Mouse (Mus musculus) gonadal fat pad, adult 2 months (tissue): Measurements from ENCODE around the gene Smad1. TPM values are rescaled to one million over a fixed set of nuclear protein-coding genes. Genes with fewer than 3 reads are reported as not detected.
"Not testable (repeated sequence)": the region's sequence is repeated elsewhere in the genome, so short reads cannot be mapped to it uniquely, and the experiment has no call there.

Source experiments
- DNase-seq: peaks from one replicate; pipeline ENCODE4 v3.0.0-alpha.2; 2012; ENCODE audit warnings: low read depth
- polyA plus RNA-seq: library from polyadenylated mRNA; depleted of rRNA; stranded (reverse); fragments of >200 nt; gene quantifications from 2 replicates; pipeline ENCODE4 v1.2.3, GENCODE M21; 2012; rRNA removed

Gene Smad1
- polyA plus RNA-seq, result 35.7 and 39.8 TPM in 2 replicates

- no peak for DNase-seq
Observed at GRCm38 (mm10) chr8:79398994-79399650, at the start of gene Smad1. Smad1 (minus strand) TSS chr8:79399518.

GRCm38 (mm10) chr8:79447260-79447853 is 48.0 kb upstream of the Smad1 start:
- no peak for DNase-seq

GRCm38 (mm10) chr8:79443460-79444098 is 44.3 kb upstream of the Smad1 start:
- no peak for DNase-seq

- peak; percentile 85 for DNase-seq
Observed at GRCm38 (mm10) chr8:79433953-79434500, 34.7 kb upstream of the Smad1 start.

- no peak for DNase-seq
Observed at GRCm38 (mm10) chr8:79414907-79415306, 15.6 kb upstream of the Smad1 start.

GRCm38 (mm10) chr8:79410501-79410900 is 11.2 kb upstream of the Smad1 start:
- DNase-seq, result no peak

GRCm38 (mm10) chr8:79407356-79407755 is 8.0 kb upstream of the Smad1 start:
- DNase-seq, result not testable (repeated sequence)

GRCm38 (mm10) chr8:79404895-79405557 is 5.7 kb upstream of the Smad1 start:
- DNase-seq, result no peak

GRCm38 (mm10) chr8:79400671-79401070 is 1.4 kb upstream of the Smad1 start:
- DNase-seq, result no peak

- no peak for DNase-seq
Observed at GRCm38 (mm10) chr8:79398251-79398981, 902 bp downstream of the Smad1 start.

- no peak for DNase-seq
Observed at GRCm38 (mm10) chr8:79397705-79398250, 1.5 kb downstream of the Smad1 start.

GRCm38 (mm10) chr8:79396911-79397310 is 2.4 kb downstream of the Smad1 start:
- DNase-seq, result no peak

GRCm38 (mm10) chr8:79394009-79394408 is 5.3 kb downstream of the Smad1 start:
- DNase-seq, result no peak

- DNase-seq, result no peak
Observed at GRCm38 (mm10) chr8:79393215-79393614, 6.1 kb downstream of the Smad1 start.

GRCm38 (mm10) chr8:79392649-79393048 is 6.7 kb downstream of the Smad1 start:
- DNase-seq, result no peak

- no peak for DNase-seq
Observed at GRCm38 (mm10) chr8:79391454-79391853, 7.9 kb downstream of the Smad1 start.

- DNase-seq, result no peak
Observed at GRCm38 (mm10) chr8:79389074-79389786, 10.1 kb downstream of the Smad1 start.

GRCm38 (mm10) chr8:79386831-79387230 is 12.5 kb downstream of the Smad1 start:
- peak; percentile 96 for DNase-seq

GRCm38 (mm10) chr8:79386358-79386757 is 13.0 kb downstream of the Smad1 start:
- DNase-seq, result no peak
